Mouse (Mus musculus) WW6 (cell line): ENCODE measurements at regions not wholly inside any gene's neighbourhood (a gene's known extent, or its start where the extent isn't known, plus 50 kb on each side); places are given as distances from the start of the nearest gene placed in this dataset.

Experiments
- DNase-seq: peaks from one replicate; pipeline ENCODE4 v3.0.0-alpha.2; 2013; ENCODE audit warnings: low read depth, low spot score

GRCm38 (mm10) chr5:74885958-74886357 lies 158.6 kb downstream of the Chic2 start:
- no peak for DNase-seq

- no peak for DNase-seq
Measured at GRCm38 (mm10) chr5:74882563-74882962, 162.0 kb downstream of the Chic2 start.

DNA sequence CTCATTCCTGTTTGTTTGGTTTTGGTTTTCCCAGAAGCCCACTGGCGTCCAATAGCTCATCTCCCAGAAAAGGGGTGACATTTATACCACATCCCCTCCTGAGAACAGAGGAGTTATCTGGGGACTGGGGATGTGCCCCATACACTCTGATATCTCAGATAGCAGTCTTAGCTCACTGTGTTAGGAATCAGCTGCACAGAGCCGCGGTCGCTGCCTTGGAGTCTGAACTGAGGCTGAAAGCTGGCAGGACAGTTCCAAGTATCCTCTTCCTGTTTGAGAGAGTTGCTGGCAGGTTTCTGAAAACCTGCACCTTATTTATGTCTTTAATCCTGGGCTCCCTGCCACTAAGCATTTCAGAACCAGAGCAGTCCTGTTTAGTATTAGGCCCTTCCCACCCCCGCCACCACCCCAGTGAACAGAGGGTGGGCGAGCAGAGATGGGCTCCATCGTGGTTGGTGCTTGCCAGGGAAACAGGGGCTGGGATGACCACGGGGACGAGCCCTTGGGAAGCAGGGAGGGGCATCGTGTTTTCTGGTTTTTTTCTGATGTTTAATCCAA lies 163.8 kb downstream of the Chic2 start:
- no peak for DNase-seq

DNA sequence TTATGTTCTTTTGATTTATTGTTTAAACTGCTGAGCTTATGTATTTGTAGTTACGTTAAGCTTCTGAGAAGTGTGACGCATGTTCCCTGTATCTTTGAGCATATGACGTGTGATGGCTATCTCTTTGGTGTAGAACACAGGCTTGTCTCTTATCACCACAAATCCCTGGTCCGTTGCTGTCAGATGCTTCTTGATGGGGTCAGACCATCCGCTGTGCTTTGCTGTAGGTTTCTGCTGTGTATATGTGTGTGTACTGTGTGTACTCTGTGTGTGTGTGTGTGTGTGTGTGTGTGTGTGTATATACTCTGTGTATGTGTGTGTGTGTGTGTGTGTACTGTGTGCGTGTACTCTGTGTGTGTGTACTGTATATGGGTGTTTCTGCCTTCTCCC lies 164.5 kb downstream of the Chic2 start:
- no peak for DNase-seq

DNA sequence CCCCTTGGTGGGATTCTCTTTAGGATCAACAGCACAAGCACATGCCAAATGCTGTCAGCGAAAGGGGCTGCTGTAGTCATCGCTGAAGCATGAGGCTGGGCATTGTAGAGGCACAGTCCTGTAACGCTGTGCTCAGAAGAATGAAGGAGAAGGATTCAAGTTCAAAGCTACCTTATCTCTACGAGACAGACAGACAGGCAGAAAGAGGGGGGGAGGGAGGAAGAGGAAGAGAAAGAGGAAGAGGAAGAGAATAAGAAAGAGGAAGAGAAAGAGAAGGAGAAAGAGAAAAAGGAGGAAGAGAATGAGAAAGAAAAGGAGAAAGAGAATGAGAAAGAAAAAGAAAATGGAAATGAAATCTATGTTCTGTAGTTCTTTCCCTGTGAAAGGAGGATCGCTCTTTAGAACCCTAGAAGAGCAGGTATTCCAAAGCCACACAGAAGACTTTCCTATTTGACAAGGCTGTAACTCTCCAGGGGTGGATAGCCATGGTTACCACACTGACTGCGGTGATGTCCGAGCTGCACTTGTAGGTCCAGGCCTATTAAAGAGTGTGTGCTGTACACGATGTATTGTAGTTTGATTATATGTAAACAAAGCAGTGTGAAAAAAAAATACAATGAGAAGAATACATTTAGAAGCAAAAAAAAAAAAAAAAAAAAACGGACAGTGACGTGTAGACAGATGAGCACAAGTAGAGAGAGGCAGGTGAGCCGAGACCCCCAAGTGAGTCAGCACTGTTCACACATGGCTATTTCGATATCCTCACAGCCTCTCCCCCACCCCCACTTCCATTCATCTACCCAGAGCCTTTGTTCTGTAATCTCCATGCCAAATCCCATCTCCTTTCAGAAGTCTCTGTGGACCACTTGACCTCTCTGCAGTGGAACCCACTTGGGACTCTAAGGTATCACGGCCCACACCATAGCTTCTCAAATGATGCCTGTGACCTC lies 165.2 kb downstream of the Chic2 start:
- DNase-seq, result no peak

GRCm38 (mm10) chr5:74877595-74877994 lies 167.0 kb downstream of the Chic2 start:
- no peak for DNase-seq

DNA sequence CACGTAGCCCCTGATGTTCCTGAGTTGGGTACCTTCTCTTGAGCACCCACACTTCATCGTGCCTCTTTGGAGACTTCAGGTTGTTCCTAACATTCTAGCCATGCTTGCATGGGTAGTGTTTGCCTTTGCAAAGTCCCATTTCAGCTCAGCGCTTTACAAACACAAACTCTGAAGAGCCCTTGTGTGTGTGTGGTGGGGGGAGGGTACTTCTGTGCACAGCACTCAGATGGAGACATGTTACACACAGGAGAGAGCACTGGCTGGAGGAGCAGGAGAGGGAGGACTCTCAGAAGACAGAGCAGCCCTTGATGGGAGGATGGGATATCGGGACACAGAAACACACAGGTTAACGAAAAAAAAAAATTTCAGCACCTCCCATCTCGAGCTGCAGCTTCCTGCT lies 167.4 kb downstream of the Chic2 start:
- no peak for DNase-seq

GRCm38 (mm10) chr5:74874691-74875090 lies 169.9 kb downstream of the Chic2 start:
- DNase-seq, result no peak

- DNase-seq, result no peak
Measured at GRCm38 (mm10) chr5:74870615-74871014, 167.9 kb upstream of the Lnx1 start.

GRCm38 (mm10) chr5:74867113-74867785 lies 164.5 kb upstream of the Lnx1 start:
- DNase-seq, result no peak

- no peak for DNase-seq
Measured at GRCm38 (mm10) chr5:74866697-74867096, 164.0 kb upstream of the Lnx1 start.

GRCm38 (mm10) chr5:74865446-74865845 lies 162.7 kb upstream of the Lnx1 start:
- no peak for DNase-seq

DNA sequence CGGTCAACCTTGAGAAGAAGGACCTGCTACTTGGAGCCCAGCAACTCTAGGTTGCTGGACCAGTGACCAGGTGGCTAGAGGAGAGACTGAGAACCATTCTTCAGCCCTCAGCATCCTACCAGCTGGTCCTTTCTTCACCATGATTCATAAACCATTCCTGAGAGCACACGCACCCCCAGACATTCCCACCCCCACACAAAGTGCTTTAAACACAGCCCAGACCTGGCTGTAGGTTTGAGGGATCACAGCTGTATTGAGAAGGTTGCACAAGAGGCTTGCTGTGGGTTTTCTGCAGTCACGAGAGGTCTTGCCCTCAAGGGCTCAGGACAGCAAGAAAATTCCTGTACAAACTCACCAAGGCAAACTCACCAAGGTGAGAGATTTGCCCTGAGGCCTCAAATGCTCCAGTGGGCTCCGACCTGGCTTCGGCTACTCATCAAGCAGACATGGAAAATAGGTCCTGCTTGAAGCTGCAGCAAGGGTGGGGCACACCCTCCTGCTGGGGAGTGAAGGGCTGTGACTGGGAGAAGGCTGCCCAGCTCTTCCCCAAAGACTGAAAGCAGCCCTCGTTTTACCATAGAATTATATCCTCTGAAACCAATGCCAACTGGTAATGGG lies 161.9 kb upstream of the Lnx1 start:
- no peak for DNase-seq

DNA sequence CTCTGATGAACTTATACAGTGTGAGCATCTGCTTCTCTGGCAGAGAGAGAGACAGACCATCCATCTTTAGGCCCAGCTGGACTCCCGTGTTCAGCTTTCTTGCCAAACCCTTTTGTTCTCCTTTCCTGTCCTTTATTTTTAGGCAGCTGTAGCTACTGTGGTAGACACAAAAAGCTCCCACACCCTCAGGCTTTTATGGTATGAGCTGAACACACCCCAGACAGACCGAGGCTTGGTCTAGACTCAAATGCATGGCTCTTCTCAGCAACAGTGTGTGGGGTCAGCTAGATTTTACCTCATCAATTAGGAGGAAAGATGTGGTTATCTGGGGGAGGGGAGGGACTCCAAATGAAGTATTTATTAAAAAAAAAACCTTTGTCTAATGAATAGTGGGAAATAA lies 158.6 kb upstream of the Lnx1 start:
- DNase-seq, result no peak

- no peak for DNase-seq
Measured at GRCm38 (mm10) chr5:74857861-74858260, 155.1 kb upstream of the Lnx1 start.

- no peak for DNase-seq
Measured at GRCm38 (mm10) chr5:74857161-74857560, 154.4 kb upstream of the Lnx1 start.

DNA sequence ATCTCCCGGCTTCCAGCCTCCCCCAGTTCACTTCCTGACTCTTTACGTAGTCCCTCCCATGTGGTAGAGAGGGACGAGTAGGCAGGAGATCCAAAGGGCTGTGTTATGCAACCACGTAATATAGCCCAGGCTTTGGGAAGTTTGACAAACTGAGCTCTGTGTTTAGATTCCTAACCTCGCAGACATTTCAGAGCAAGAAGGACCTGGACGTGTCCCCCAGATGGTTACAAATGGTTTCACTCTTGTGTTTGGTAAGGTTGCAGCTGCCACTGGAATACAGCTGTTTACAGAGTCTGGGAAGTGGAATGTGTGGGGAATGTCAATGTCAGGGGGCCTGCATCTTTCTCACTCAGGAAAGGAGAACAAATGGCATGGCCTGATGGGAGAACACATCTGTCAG lies 145.1 kb upstream of the Lnx1 start:
- DNase-seq, result no peak

GRCm38 (mm10) chr5:74846674-74847073 lies 144.0 kb upstream of the Lnx1 start:
- DNase-seq, result no peak

DNA sequence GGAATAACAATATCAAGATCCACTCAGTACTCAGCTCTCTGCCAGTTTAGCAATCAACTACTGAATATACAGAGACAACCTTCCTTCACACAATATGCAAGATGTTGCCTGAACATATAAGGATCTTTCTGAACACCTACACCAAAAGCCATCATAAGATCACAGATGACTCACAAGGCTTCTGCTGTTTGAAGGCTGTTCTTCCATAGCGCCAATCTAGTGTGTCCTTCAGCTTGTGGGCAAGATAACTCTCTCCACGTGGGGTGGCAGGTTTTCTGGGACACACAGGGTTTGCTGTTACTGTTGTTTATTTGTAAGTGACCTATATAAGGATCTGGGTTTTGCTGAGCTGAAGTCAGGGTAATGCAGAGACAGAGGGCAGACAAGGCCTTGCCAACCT lies 131.7 kb upstream of the Lnx1 start:
- DNase-seq, result no peak

DNA sequence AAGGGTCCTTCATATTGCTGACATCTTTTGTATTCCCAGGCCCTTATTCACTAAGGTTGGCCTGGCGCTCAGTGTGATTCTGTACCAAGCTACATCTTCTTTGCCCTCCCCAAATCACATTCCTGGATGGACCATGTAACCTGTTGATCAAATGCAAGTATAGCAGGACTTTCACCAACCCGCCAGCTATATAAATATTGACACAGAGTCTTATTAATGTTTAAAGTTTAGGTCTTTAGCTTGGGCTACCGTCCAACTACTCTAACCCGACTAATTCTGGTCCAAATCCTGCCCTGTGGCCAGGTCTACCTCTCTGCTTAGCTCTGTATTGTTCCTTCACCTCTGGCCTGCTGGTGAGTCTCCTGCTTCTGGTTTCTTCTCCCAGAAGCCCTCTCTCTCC lies 131.2 kb upstream of the Lnx1 start:
- no peak for DNase-seq

GRCm38 (mm10) chr5:74832011-74832410 lies 129.3 kb upstream of the Lnx1 start:
- DNase-seq, result no peak

GRCm38 (mm10) chr5:74830646-74831045 lies 127.9 kb upstream of the Lnx1 start:
- no peak for DNase-seq
